Mouse (Mus musculus) kidney, adult 2 months (tissue): ENCODE measurements around the gene Slc5a10.

Source experiments
- CTCF ChIP-seq: fragments of 200-500 bp; conservative IDR thresholded peaks from 2 replicates; pipeline ENCODE4 v1.5.1; 2011; ENCODE audit warnings: low read depth, mild to moderate bottlenecking, control low read depth, low read length, moderate library complexity, mixed read lengths; ENCODE audit not compliant: insufficient read depth, insufficient read length
- POLR2A ChIP-seq: fragments of 200-500 bp; IDR thresholded peaks from one replicate; pipeline ENCODE4 v1.6.1; 2011; ENCODE audit warnings: low read depth, low read length, control low read depth

- TF ChIP-seq CTCF (no peak), POLR2A (no peak)
Measured at GRCm38 (mm10) chr11:61652686-61653447, 67.8 kb downstream of the Slc5a10 start, which contains the start of gene Grap.
